Mouse (Mus musculus): ENCODE measurements around the gene Psmb3. TPM values are rescaled to one million over a fixed set of nuclear protein-coding genes. Genes with fewer than 3 reads are reported as not detected.

Psmb3 gene
- polyA plus RNA-seq, 1 experiment, result 296 TPM

- Histone ChIP-seq H3K9me3 (replicated peaks; ENCODE audit: control insufficient read depth, insufficient read depth, low read length, poor library complexity, severe bottlenecking) (no peaks in the 10 kb centered on the region), H3K4me1 (ENCODE audit: control insufficient read depth, insufficient read depth, low read length) (peaks cover 7% of the 10 kb centered on the region), H3K27ac (ENCODE audit: insufficient read depth, low read length) (peak overlapping the region; percentile 74), H3K4me3 (ENCODE audit: low read depth, low read length) (peak overlapping the region; percentile 84), H3K27me3 (ENCODE audit: control insufficient read depth, insufficient read depth, low read length, poor library complexity, severe bottlenecking) (no peaks in the 10 kb centered on the region), H3K36me3 (ENCODE audit: control insufficient read depth, insufficient read depth, low read length, poor library complexity, severe bottlenecking) (peaks cover 19% of the 10 kb centered on the region), H3K9ac (ENCODE audit: low read depth, poor library complexity, severe bottlenecking) (peak overlapping the region; percentile 99)
- TF ChIP-seq POLR2A (IDR thresholded peaks at IDR 0.05; ENCODE audit: insufficient read depth, low read length), result no peak
- no peak for TF ChIP-seq CTCF (IDR thresholded peaks at IDR 0.05; ENCODE audit: low read depth, low read length)
- TF ChIP-seq EP300 (IDR thresholded peaks at IDR 0.05; ENCODE audit: insufficient read depth, low read depth, low read length), result no peak
Observed at GRCm38 (mm10) chr11:97665431-97665830, 37.8 kb upstream of the Psmb3 start.

- H3K9ac ChIP-seq (ENCODE audit: low read depth, poor library complexity, severe bottlenecking), result peak overlapping the region; percentile 99
- H3K27ac ChIP-seq (ENCODE audit: insufficient read depth, low read length), result peak overlapping the region; percentile 74
- peaks cover 10% of the 10 kb centered on the region for H3K4me1 ChIP-seq (ENCODE audit: control insufficient read depth, insufficient read depth, low read length)
- TF ChIP-seq POLR2A (IDR thresholded peaks at IDR 0.05; ENCODE audit: insufficient read depth, low read length), result no peak
- TF ChIP-seq CTCF (IDR thresholded peaks at IDR 0.05; ENCODE audit: low read depth, low read length), result peak; percentile 15
- no peak for TF ChIP-seq EP300 (IDR thresholded peaks at IDR 0.05; ENCODE audit: insufficient read depth, low read depth, low read length)
- no peaks in the 10 kb centered on the region for H3K27me3 ChIP-seq (ENCODE audit: control insufficient read depth, insufficient read depth, low read length, poor library complexity, severe bottlenecking)
- no peaks in the 10 kb centered on the region for H3K9me3 ChIP-seq (replicated peaks; ENCODE audit: control insufficient read depth, insufficient read depth, low read length, poor library complexity, severe bottlenecking)
- peaks cover 19% of the 10 kb centered on the region for H3K36me3 ChIP-seq (ENCODE audit: control insufficient read depth, insufficient read depth, low read length, poor library complexity, severe bottlenecking)
- H3K4me3 ChIP-seq (ENCODE audit: low read depth, low read length), result peak overlapping the region; percentile 84
Observed at GRCm38 (mm10) chr11:97666221-97666620, 37.0 kb upstream of the Psmb3 start.

- H3K9me3 ChIP-seq (replicated peaks; ENCODE audit: control insufficient read depth, insufficient read depth, low read length, poor library complexity, severe bottlenecking), result no peaks in the 10 kb centered on the region
- H3K27me3 ChIP-seq (ENCODE audit: control insufficient read depth, insufficient read depth, low read length, poor library complexity, severe bottlenecking), result no peaks in the 10 kb centered on the region
- peaks cover 19% of the 10 kb centered on the region for H3K36me3 ChIP-seq (ENCODE audit: control insufficient read depth, insufficient read depth, low read length, poor library complexity, severe bottlenecking)
- peak overlapping the region; percentile 3; the same call in 1 of the 2 replicates for H3K27ac ChIP-seq (ENCODE audit: insufficient read depth, low read length)
- TF ChIP-seq CTCF (IDR thresholded peaks at IDR 0.05; ENCODE audit: low read depth, low read length) (no peak), EP300 (IDR thresholded peaks at IDR 0.05; ENCODE audit: insufficient read depth, low read depth, low read length) (no peak), POLR2A (IDR thresholded peaks at IDR 0.05; ENCODE audit: insufficient read depth, low read length) (no peak)
- peak overlapping the region; percentile 36 for H3K4me3 ChIP-seq (ENCODE audit: low read depth, low read length)
- peak overlapping the region; percentile 41 for H3K9ac ChIP-seq (ENCODE audit: low read depth, poor library complexity, severe bottlenecking)
- peaks cover 12% of the 10 kb centered on the region for H3K4me1 ChIP-seq (ENCODE audit: control insufficient read depth, insufficient read depth, low read length)
Observed at GRCm38 (mm10) chr11:97666794-97667193, 36.4 kb upstream of the Psmb3 start.

GRCm38 (mm10) chr11:97668160-97668559, 35.0 kb upstream of the Psmb3 start:
- Histone ChIP-seq H3K4me3 (ENCODE audit: low read depth, low read length) (no peak overlapping the region), H3K36me3 (ENCODE audit: control insufficient read depth, insufficient read depth, low read length, poor library complexity, severe bottlenecking) (peaks cover 25% of the 10 kb centered on the region), H3K4me1 (ENCODE audit: control insufficient read depth, insufficient read depth, low read length) (peaks cover 18% of the 10 kb centered on the region), H3K9me3 (replicated peaks; ENCODE audit: control insufficient read depth, insufficient read depth, low read length, poor library complexity, severe bottlenecking) (no peaks in the 10 kb centered on the region), H3K27ac (ENCODE audit: insufficient read depth, low read length) (no peak overlapping the region), H3K27me3 (ENCODE audit: control insufficient read depth, insufficient read depth, low read length, poor library complexity, severe bottlenecking) (no peaks in the 10 kb centered on the region), H3K9ac (ENCODE audit: low read depth, poor library complexity, severe bottlenecking) (no peak overlapping the region)
- TF ChIP-seq EP300 (IDR thresholded peaks at IDR 0.05; ENCODE audit: insufficient read depth, low read depth, low read length) (no peak), POLR2A (IDR thresholded peaks at IDR 0.05; ENCODE audit: insufficient read depth, low read length) (no peak), CTCF (IDR thresholded peaks at IDR 0.05; ENCODE audit: low read depth, low read length) (no peak)

GRCm38 (mm10) chr11:97669268-97669667, 33.9 kb upstream of the Psmb3 start:
- no peak overlapping the region; the same call in 1 of the 2 replicates for H3K4me3 ChIP-seq (ENCODE audit: low read depth, low read length)
- peaks cover 21% of the 10 kb centered on the region for H3K4me1 ChIP-seq (ENCODE audit: control insufficient read depth, insufficient read depth, low read length)
- no peaks in the 10 kb centered on the region for H3K9me3 ChIP-seq (replicated peaks; ENCODE audit: control insufficient read depth, insufficient read depth, low read length, poor library complexity, severe bottlenecking)
- H3K36me3 ChIP-seq (ENCODE audit: control insufficient read depth, insufficient read depth, low read length, poor library complexity, severe bottlenecking), result peaks cover 36% of the 10 kb centered on the region
- no peaks in the 10 kb centered on the region for H3K27me3 ChIP-seq (ENCODE audit: control insufficient read depth, insufficient read depth, low read length, poor library complexity, severe bottlenecking)
- H3K9ac ChIP-seq (ENCODE audit: low read depth, poor library complexity, severe bottlenecking), result peak overlapping the region; percentile 33
- TF ChIP-seq CTCF (IDR thresholded peaks at IDR 0.05; ENCODE audit: low read depth, low read length) (no peak), POLR2A (IDR thresholded peaks at IDR 0.05; ENCODE audit: insufficient read depth, low read length) (no peak), EP300 (IDR thresholded peaks at IDR 0.05; ENCODE audit: insufficient read depth, low read depth, low read length) (no peak)
- peak overlapping the region; percentile 95 for H3K27ac ChIP-seq (ENCODE audit: insufficient read depth, low read length)

GRCm38 (mm10) chr11:97669829-97670228, 33.4 kb upstream of the Psmb3 start:
- no peak overlapping the region for H3K4me3 ChIP-seq (ENCODE audit: low read depth, low read length)
- H3K27ac ChIP-seq (ENCODE audit: insufficient read depth, low read length), result peak overlapping the region; percentile 95
- H3K9me3 ChIP-seq (replicated peaks; ENCODE audit: control insufficient read depth, insufficient read depth, low read length, poor library complexity, severe bottlenecking), result no peaks in the 10 kb centered on the region
- H3K36me3 ChIP-seq (ENCODE audit: control insufficient read depth, insufficient read depth, low read length, poor library complexity, severe bottlenecking), result peaks cover 42% of the 10 kb centered on the region
- no peak for TF ChIP-seq POLR2A (IDR thresholded peaks at IDR 0.05; ENCODE audit: insufficient read depth, low read length)
- TF ChIP-seq EP300 (IDR thresholded peaks at IDR 0.05; ENCODE audit: insufficient read depth, low read depth, low read length), result no peak; the same call in 1 of the 2 replicates
- TF ChIP-seq CTCF (IDR thresholded peaks at IDR 0.05; ENCODE audit: low read depth, low read length), result no peak
- peak overlapping the region; percentile 33 for H3K9ac ChIP-seq (ENCODE audit: low read depth, poor library complexity, severe bottlenecking)
- H3K4me1 ChIP-seq (ENCODE audit: control insufficient read depth, insufficient read depth, low read length), result peaks cover 23% of the 10 kb centered on the region
- H3K27me3 ChIP-seq (ENCODE audit: control insufficient read depth, insufficient read depth, low read length, poor library complexity, severe bottlenecking), result no peaks in the 10 kb centered on the region

Measured in ES-Bruce4 (cell line).